Mouse (Mus musculus) liver, embryonic 14 days (tissue): ENCODE measurements around the gene Asgr1. TPM values are rescaled to one million over a fixed set of nuclear protein-coding genes. Genes with fewer than 3 reads are reported as not detected.

ENCODE experiments used
- polyA plus RNA-seq: library from polyadenylated mRNA; depleted of rRNA; stranded (reverse); fragments of >200 nt; gene quantifications from 2 replicates; pipeline ENCODE4 v1.2.3, GENCODE M21; 2012; rRNA removed

Asgr1 gene
- 1.9 and 2.0 TPM in 2 replicates for polyA plus RNA-seq

GRCm38 (mm10) chr11:70053898-70054570 is at the start of gene Asgr1:
TSS of gene Asgr1 (plus strand) at chr11:70054085.

DNA sequence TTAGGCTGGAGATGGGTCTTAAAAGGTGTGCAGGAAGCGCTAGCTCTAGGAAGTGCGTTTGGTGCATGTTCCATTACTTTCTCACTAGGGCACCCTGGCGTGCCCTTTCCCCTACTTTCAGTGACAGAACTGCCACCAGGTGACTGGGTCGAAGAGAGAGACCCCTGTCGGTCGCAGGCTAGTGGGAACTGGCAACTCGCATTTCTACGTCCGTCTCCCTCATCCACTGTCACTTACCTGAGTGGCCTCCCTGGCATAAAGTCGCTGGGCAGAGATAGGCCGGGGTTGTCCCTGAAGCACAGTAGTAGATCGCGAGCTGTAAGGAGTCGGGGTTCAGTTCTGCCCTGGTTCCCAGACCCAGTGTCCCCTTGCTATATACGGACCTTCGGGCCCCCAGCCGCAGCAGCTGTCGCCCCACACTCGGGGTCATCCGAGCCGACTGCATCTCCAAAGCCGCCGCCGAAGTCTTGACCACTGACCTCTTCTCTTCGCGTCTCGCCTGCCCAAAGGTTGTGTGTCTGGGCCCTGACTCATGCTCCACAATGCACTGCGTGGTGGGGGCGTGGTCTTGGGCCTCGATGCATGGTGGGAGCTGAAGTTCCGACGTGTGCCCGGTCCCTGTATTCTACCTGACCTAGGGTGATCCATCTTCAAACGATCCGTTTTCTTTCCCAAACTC is 38.9 kb upstream of the Asgr1 start, which contains the start of gene Acadvl:
TSS of gene Acadvl (minus strand) at position 532 of the 679 bp plus-strand sequence.

GRCm38 (mm10) chr11:70016669-70017068 is 37.2 kb upstream of the Asgr1 start, which contains the start of gene Dlg4:
TSS of gene Dlg4 (plus strand) at chr11:70016942.

GRCm38 (mm10) chr11:70091986-70092783 is 38.3 kb downstream of the Asgr1 start, which contains the start of gene Asgr2:
TSS of gene Asgr2 (plus strand) at chr11:70092644.

Other genes starting within 250 kb of the Asgr1 start
- gene Tmem102, start 248.5 kb upstream of the Asgr1 start, polyA plus RNA-seq = 0.24 and 0.25 TPM in 2 replicates
- gene Gm39566, start 238.8 kb upstream of the Asgr1 start, polyA plus RNA-seq = not detected in 2 replicates
- gene Spem2, start 235.6 kb upstream of the Asgr1 start, polyA plus RNA-seq = not detected in 2 replicates
- gene Spem1, start 231.9 kb upstream of the Asgr1 start, polyA plus RNA-seq = not detected in 2 replicates
- 2.1 and 2.2 TPM in 2 replicates for gene Nlgn2, start 216.3 kb upstream of the Asgr1 start, polyA plus RNA-seq
- gene Tmem256, start 215.6 kb upstream of the Asgr1 start, polyA plus RNA-seq = 155 and 183 TPM in 2 replicates
- gene Plscr3, start 207.7 kb upstream of the Asgr1 start, polyA plus RNA-seq = 16.2 and 19.8 TPM in 2 replicates
- gene Tnk1, start 195.4 kb upstream of the Asgr1 start, polyA plus RNA-seq = 1.2 and 1.3 TPM in 2 replicates
- gene Tmem95, start 176.1 kb upstream of the Asgr1 start, polyA plus RNA-seq = not detected in 2 replicates
- 0.76 and 0.89 TPM in 2 replicates for gene Kctd11, start 172.7 kb upstream of the Asgr1 start, polyA plus RNA-seq
- gene Acap1, start 158.5 kb upstream of the Asgr1 start, polyA plus RNA-seq = 2.7 and 3.3 TPM in 2 replicates
- gene 2810408A11Rik, start 153.1 kb upstream of the Asgr1 start, polyA plus RNA-seq = 0.40 and 0.53 TPM in 2 replicates
- gene Neurl4, start 153.0 kb upstream of the Asgr1 start, polyA plus RNA-seq = 16.6 and 20.3 TPM in 2 replicates
- gene Gps2, start 140.2 kb upstream of the Asgr1 start, polyA plus RNA-seq = 75.3 and 87.1 TPM in 2 replicates
- 866 and 1,005 TPM in 2 replicates for gene Eif5a, start 132.1 kb upstream of the Asgr1 start, polyA plus RNA-seq
- 0.15 and 0.21 TPM in 2 replicates for gene Ybx2, start 118.3 kb upstream of the Asgr1 start, polyA plus RNA-seq
- gene Slc2a4, start 105.9 kb upstream of the Asgr1 start, polyA plus RNA-seq = 13.7 and 15.5 TPM in 2 replicates
- gene Cldn7, start 89.3 kb upstream of the Asgr1 start, polyA plus RNA-seq = 1.4 and 2.3 TPM in 2 replicates
- gene Ctdnep1, start 72.9 kb upstream of the Asgr1 start, polyA plus RNA-seq = 30.6 and 33.9 TPM in 2 replicates
- gene Elp5, start 71.6 kb upstream of the Asgr1 start, polyA plus RNA-seq = 41.7 and 49.0 TPM in 2 replicates
- 131 and 138 TPM in 2 replicates for gene Gabarap, start 62.9 kb upstream of the Asgr1 start, polyA plus RNA-seq
- 16.3 and 17.2 TPM in 2 replicates for gene Phf23, start 58.3 kb upstream of the Asgr1 start, polyA plus RNA-seq
- 3.2 and 4.6 TPM in 2 replicates for gene Dvl2, start 53.5 kb upstream of the Asgr1 start, polyA plus RNA-seq
- gene Acadvl, start 38.7 kb upstream of the Asgr1 start, polyA plus RNA-seq = 38.0 and 43.1 TPM in 2 replicates
- 2.0 TPM in 2 replicates for gene Dlg4, start 37.1 kb upstream of the Asgr1 start, polyA plus RNA-seq
- 9.6 and 12.5 TPM in 2 replicates for gene Asgr2, start 38.6 kb downstream of the Asgr1 start, polyA plus RNA-seq
- gene Mgl2, start 76.2 kb downstream of the Asgr1 start, polyA plus RNA-seq = 1.5 and 1.9 TPM in 2 replicates
- 0.20 and 0.33 TPM in 2 replicates for gene Clec10a, start 102.1 kb downstream of the Asgr1 start, polyA plus RNA-seq
- 0.60 and 0.68 TPM in 2 replicates for gene Slc16a11, start 158.7 kb downstream of the Asgr1 start, polyA plus RNA-seq
- gene Slc16a13, start 167.0 kb downstream of the Asgr1 start, polyA plus RNA-seq = 2.8 and 3.8 TPM in 2 replicates
- gene Bcl6b, start 175.7 kb downstream of the Asgr1 start, polyA plus RNA-seq = 1.5 TPM in 2 replicates
- 58.8 and 61.0 TPM in 2 replicates for gene 0610010K14Rik, start 183.8 kb downstream of the Asgr1 start, polyA plus RNA-seq
- 4.6 and 4.7 TPM in 2 replicates for gene Gm21988, start 185.7 kb downstream of the Asgr1 start, polyA plus RNA-seq
- gene Rnasek, start 185.8 kb downstream of the Asgr1 start, polyA plus RNA-seq = 26.1 and 36.4 TPM in 2 replicates
- gene Alox12, start 201.3 kb downstream of the Asgr1 start, polyA plus RNA-seq = 10.1 and 11.5 TPM in 2 replicates